Mouse (Mus musculus) embryo, embryonic 10 days (tissue): ENCODE measurements around the gene Dennd6a.
A peak's percentile ranks its signal among the peaks of the same experiment; 100 is the strongest.
"Not testable (repeated sequence)": the region's sequence is repeated elsewhere in the genome, so short reads cannot be mapped to it uniquely, and the experiment has no call there.

ENCODE experiments used
- DNase-seq: peaks from one replicate; pipeline ENCODE4 v3.0.0-alpha.2; 2015; ENCODE audit warnings: low spot score

The Dennd6a gene

DNA sequence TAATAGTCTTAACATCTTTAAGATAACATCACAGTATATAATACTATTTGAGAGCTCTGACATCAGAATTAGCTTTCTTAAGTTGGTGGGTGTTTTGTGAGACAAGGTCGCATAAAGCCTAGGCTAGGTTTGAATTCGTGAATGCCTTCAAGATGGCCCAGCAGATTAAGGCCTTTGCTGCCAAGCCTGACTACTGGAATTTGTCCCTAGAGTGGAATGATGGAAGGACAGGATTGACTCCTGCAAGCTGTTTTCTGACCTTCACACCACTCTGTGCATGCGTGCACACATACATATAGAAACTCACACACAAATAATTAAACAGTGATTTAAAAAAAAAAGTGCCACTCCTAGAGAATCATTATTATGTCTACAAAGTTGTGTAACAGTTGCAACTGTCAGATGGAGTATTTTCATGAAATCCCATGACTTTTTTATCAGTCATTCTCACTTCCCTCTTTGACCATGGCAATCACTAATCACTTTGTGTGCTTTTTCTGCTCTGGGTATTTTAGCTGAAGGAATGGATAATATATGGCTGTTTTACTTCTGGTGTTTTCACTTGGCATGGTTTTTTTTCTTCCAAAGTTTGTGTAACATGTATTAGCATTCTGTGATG lies 69.5 kb downstream of the Dennd6a start:
- DNase-seq: no peak

DNA sequence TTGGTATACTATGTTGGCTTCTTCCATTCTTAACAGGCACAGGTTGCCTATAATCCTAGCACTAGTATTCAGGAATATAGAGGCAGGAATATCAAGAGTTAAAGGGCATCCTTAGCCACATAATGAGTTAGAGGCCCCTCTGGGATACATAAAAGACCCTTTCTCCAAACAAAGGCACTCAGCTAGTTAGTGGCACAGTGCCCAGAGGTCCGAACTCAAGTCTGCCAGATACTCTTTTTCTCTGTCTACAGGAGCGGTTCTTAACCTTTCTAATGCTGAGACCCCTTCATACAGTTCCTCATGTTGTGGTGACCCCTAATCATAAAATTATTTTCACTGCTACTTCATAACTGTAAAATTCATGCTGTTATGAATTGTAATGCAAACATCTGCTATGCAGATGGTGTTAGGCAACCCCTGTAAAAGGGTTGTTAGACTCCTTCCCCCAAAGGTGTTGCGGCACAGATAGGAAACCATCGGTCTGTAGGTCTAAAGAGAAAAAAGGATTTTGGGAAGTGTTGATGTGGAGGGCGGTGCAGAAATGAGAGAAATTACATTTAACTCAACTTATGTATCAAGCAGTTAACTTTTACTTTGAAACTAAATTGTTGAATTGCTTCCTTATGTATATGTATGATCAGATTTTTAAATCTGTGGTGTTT lies 72.5 kb downstream of the Dennd6a start:
- no peak for DNase-seq

DNA sequence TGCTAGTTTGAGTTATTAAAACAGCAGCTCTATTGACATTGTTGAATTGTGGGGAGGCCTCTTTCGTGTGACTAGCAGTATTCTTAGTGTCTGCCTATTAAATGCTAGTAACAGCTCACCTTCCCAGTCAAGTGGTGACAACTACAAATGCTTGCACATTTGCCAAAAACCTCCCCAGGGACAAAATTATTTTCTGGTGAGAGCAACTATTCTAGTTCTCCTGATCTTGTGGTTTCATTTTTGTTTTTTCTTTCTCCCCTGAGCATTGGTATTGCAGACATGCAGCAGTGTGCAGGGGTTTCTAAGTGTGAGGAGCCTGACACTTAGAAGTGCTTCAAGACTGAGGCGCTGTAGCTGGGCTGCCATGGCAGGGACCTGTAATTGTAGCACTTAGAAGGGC lies 74.2 kb downstream of the Dennd6a start:
- no peak for DNase-seq

DNA sequence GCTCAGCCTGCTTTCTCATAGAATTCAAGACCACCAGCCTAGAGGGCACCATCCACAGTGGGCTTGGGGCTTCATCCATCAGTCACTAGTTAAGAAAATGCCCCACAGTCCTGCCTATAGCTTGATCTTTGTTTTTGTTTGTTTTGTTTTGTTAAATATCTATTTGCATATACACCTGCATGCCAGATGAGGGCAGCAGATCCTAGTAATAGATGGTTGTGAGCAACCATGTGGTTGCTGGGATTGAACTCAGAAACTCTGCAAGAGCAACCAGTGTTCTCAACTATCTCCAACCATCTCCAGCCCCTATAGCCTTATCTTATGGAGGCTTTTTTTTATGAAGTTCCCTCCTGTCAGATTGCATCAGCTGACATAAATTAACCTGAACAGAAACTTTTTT lies 78.2 kb downstream of the Dennd6a start:
- no peak for DNase-seq

DNA sequence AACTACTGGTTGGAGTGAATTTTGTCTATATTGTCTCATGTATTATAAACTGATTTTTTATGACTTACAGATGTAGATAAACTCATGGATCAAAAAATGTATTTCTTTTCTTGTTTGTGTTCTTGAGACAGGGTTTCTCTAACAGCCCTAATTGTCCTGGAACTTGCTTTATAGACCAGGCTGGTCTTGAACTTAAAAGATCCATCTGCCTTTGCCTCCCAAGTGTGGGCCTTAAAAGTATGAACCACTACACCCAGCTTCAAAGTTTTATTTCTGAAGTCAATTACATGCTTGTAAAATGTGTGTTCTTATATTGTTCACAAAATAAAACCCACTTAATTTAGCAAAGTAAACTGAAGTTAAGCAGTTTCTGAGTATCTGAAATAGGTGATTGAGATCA lies 84.5 kb downstream of the Dennd6a start:
- no peak for DNase-seq

DNA sequence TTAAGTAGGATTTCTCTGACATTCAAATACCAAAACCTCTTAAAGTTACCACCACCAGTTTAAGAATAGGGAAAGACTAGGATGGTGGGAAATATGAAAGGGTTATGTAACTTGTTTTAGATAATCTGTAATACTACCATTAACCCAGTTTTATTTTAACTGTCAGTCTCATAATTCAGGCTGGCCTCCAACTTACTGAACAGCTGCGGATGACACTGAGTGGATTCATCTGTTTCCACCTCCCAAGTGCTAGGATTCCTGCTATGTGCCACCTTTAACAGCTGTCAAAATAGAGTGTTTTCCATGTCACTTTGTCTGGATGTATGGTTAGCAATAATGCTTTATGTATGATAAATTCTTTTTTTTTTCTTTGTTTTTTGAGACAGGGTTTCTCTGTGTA lies 86.6 kb downstream of the Dennd6a start:
- no peak for DNase-seq

DNA sequence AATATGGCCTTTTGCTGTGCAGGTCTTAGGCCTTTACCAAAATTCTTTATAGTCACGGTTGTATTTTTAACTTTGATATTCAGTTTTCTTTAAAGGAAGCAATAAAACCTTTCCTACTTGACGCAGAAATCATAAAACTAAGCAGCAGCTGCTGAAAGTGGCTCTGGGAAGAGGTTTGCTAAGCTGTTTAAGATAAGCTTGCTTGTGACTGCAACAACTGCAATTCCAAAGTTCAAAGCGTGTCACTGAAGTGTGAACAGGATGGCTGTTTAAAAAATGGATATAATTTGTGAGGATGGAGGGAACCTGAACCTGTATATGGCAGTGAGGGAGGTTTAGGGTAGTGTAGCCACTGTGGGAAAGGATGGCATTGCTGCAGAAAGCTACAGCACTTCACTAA lies 88.4 kb downstream of the Dennd6a start:
- DNase-seq: no peak

DNA sequence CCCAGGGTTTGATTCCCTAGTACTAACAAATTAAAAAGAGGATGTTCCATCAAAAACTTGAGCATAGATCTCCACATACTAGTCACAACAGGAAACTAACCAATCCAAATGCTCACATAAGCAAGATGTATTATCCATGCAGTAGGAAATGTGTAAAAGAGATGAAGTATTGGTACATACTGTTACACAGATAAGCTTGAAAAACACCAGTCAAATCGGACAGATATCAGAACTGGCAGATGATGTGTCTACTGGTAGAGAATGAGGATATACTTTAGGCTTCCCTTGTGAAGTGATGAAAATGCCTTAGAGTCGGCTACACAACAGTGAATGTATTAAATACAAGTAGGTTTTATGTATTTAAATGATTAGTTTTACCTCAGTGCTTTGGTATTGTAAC lies 88.8 kb downstream of the Dennd6a start:
- no peak for DNase-seq

DNA sequence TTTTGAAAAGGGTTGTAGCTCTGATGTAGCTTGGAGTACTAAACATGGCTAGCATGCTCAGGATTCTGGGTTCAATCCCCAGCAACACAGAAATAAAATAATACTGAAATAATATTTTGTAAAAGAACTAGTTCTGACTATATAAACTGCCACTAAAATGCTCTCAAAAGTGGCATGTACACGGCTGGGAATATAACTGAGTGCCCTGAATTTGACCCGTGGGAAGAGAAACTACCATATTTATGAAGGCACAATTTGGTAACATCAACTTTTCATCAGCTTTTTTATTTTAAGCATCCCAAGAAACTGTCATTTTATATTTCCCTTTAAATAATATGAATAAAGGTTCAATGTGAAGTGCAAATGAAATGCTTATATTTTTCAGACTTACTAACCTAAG lies 90.2 kb downstream of the Dennd6a start:
- no peak for DNase-seq

DNA sequence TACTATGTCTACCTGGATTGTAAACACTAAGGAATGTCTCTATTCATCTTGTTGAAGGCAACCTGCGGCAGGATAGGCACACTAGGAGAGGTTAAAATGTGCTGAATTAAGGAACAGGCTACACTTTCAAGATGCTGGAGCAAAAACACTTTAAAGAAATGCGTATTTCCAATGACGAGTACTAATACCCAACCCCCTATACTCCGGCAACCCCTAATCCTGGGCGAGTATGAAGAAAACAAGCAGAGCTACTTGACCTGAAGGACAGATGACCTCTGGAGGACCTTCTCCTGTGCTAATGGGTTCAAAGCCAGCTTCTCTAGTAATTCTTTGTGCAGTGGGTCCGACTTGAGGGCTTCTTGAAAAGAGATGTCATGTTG lies 94.3 kb downstream of the Dennd6a start:
- DNase-seq: no peak

DNA sequence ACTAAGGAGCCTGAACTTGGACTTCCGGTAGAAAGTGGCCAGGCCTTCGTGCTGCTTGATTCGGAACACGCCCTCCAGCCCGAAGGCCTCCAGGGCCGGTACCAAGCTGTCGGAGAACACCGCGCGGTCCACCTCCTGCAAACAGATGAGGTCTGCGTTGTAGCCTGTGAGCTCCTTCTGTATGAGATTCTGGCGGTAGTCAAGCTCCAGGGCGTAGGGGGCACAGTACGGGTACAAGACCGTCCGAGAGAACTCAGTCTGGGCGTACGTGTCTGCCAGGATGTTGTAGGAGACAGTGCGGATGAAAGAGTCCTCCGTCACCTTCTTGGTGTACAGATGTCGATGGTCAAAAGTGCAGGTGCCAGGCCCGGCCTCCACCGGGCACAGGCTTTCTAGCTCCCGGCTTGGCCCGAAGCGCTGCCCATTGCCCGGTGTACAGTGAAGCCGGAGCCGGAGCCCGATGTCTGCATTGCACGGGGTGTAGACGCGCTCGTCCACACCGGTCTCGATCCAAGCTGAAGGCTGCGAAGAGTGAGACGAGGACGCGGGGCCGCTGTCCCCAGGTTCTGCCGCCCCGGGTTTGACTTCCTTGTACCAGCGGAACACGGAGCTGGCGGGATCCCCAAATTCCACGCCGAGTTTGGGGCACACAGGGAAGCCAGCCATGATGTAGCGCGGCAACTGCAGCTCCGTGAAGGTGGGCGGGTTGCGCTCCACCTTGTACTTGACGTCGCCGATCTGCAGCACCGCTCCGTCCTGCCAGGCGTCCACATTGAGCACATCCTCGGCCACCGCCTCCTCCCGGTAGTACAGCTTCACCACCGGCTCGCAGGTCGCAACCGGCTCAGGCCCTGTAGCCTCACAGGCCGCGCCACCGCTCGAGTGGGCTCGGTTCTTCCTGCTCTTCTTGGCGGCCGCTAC lies 95.0 kb downstream of the Dennd6a start:
- DNase-seq: peak; percentile 60

DNA sequence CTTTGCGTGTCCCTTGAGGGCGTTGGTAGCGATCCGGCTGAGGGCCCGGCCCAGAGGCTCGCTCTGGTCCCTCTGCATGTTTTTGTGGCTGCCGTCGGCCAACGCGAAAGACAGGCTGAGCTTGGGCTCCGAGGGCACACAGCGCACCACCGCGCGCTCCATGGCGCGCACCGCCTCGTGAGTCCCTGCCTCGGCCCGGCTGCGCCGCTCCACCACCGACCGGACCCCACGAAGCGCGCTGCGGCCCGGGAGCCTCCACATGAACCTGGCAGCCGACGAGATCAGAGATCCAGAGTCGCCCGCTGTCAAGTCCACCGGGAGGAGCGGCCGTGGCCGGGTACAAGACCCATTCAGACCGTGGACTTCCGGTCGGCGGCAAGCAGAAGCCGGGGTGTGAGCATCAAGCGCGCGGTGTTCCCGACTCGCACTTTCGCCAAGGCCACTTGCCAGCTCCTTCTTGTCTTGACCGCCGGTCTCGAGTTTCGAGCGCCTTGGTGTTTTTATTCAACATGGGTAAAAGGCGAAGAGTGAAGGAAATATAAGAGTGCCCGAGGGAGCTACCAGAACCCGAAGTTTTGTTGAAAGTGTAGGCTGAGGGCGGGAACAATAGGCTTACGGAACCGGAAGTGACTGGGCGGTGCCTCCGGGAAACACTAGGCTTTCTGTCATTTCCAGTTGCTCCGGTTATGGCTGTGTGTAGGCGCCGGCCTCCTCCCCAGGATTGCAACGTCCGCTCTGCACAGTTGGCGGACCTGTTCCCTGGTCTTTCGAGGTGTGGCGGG lies 95.8 kb downstream of the Dennd6a start, which contains the start of gene Pde12:
Pde12 (minus strand) TSS at position 592 of the 782 bp plus-strand sequence.
- peak; percentile 93 for DNase-seq

DNA sequence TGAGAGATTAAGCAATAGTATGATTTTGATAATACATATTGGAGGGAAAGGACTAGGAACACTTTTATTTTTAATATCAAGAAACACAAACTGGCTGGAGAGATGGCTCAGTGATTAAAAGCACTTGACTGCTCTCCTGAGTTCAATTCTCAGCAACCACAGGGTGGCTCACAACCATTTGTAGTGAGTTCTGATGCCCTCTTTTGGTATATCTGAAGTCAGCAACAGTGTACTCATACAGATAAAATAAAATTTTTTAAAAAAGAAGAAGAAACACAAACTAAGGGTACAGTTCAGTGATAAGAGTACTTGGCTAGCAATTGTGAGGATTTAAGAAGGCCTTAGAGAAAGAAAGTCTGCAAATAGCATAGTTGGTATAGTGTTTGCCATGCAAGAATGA lies 97.3 kb downstream of the Dennd6a start:
- no peak for DNase-seq

DNA sequence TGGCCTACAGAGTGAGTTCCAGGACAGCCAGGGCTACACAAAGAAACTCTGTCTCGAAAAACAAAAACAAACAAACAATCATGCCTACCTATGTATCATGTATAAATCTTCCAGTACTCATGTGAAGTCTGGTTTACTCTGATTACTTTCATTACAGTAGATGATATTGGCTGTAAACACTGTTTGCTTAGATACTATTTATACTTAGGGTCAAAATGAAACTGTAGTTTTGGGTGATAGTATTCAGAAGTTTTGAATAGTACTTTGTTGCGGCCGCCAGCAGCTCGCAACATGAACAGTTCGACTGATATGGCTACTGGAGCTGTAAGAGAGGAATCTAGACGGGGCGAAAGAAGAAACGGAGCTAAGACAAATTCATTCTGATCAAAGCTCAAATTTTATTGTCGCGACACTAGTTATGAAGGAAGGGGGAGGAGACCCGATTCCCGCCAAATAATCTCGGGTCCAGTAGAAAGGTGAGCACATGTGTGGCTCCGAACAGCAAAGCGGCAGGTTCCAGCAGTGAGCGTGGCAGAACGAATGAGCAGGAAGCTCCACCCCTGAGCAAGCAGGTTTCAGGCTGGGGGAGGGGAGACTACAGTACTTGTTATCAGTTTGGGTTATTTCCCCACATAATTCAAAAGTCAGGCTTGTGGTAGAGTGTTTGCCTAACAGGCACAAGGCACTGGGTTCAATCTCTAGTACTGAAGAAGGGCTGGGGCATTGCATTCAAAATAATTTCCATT lies 98.4 kb downstream of the Dennd6a start:
- not testable (repeated sequence) for DNase-seq

DNA sequence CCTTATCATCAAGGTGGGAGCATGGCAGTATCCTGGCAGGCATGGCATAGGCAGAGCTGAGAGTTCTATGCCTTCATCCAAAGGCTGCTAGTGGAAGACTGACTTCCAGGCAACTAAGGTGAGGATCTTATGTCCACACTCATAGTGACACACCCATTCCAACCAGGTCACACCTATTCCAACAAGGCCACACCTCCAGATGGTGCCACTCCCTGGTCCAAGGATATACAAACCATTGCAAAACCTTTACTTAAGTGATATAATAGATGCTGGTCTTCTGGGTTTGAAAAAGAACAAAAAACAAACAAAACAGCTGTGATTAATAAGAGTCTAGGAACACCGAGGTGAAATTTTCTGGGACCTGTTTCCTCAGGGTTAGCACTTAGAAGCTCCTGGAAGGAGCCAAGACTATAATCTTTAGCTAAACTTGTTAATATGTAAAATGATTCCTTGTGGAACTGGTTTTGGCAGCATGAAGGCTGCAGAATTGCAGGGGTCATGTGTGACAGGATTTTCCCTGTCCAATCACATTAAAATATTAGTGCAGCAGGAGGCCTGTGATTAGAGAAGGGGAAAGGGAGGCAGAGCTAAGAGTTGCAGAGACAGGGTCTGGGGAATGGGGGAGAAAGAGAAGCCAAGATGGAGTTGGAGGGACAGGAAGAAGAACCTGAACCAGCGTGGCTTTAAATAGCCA lies 101.0 kb downstream of the Dennd6a start:
- not testable (repeated sequence) for DNase-seq

DNA sequence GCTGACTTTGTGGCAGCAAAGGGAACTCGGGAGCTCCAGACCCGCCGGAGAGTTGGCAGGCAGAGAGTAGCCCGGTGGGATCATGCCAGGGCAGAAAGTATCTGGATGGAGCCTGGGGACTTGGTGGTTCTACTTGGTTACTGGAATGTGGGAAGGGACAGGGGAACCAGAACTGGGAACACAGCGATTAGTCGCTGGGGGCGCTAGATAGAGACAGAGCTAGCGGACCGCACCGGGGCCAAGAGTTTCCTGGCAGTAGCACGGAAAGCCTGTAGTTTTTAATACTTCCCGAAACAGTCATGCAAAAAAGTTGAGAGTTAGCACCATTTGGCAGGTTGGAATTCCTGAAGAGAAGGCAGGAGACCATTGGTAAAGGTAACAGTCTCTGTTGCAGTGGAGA lies 101.7 kb downstream of the Dennd6a start:
- peak; percentile 48 for DNase-seq

DNA sequence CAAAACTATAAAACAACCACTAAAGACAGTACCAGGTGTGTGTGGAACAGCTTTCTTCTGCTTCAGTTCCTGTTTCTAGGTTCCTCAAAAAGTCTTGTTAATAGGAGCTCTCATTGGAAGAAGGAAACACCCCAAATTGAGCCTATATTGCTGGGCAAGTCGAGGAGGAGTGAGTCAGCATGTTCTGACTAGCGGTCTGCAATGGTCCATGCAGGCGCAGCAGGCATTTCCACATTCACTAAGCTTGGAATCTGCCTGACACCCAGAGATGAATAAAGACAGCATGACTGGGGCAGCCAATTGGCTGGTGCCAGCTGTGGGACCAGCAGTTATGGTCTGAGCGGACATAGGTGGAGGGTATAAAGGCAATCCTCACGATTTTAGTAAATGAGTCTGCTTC lies 102.1 kb downstream of the Dennd6a start:
- DNase-seq: no peak
